Mouse (Mus musculus): Measurements from ENCODE around the gene Arhgef18. TPM values are rescaled to one million over a fixed set of nuclear protein-coding genes. Genes with fewer than 3 reads are reported as not detected.

Gene Arhgef18
- polyA plus RNA-seq, 1 experiment: 34.0 TPM

DNA sequence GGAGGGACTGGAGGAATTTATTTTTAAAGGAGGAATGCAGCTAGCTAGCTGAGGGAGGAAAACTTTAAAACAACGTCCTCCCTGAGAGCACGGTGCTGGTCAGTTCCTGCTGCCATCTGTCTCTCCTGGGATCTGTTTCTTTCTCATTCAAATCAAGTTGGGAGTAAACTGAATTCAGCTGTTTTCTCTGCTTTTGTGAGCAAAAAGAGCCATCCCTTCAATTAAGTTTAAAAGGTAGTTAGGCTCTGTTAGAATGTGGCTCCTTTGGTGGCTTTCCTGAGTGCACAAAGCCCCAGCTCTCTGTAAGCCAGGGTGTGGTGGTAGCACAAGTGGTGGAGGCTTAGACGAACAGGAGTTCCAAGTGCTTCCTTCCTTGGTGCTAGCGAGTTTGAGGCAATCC, 2.4 kb downstream of the Arhgef18 start:
- DNase-seq (ENCODE audit: low spot score): no peak

DNA sequence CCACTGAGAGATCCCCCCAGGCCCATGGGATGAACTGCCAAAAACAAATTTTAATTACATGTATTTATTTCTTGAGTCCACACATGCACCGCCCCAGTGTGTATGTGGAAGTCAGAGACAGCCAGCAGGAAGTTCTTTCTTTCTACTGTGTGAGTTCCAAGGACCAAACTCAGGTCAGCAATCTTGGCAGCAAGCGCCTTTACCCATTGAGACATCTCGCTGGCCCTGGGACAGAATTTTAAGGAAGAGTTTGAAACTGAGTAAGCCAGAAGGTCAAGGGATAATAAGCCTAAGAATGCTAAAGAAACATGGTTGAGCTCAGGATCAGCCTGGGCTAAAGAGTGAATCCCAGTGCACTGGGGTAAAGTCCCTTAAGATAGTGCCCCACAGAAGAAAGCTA, 4.8 kb downstream of the Arhgef18 start:
- DNase-seq (ENCODE audit: low spot score): no peak

DNA sequence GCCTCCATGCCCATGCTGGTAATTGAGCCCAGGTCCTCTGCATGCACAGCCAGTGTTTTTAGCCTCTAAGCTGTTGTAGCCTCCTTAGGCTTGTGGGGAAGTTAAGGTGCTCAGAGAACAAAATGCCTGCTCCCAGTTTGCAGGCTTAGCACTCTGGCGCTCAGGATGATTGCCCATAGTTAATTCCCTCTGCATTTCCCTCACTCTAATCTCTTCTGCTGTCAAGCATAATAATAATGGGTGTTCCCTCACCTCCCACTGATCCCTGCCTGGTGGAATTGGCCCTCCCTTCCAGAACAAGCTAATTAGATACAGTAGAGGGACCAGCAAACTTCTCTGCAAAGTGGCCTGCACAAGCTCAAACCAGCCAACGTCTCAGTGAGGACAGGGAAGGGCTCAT, 7.7 kb downstream of the Arhgef18 start:
- no peak for DNase-seq (ENCODE audit: low spot score)

DNA sequence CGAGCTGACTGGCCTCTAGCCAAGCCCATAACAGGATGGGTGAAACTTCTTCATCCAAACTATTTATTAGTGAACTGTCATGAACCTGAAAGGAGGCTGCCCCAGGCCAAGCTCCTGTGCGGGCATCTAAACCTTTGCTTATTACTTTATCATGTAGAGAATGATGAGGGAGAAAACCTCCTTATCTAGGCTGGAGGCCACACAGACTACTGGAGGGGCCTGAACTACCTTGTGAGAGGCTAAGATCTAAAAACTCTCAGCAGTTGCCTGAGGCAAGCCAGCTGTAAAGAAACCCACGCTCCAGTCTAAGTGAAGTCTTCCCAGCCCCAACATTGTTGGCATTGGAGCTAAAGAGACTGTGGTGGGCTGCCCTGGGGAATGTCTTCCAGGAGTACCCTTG, 14.6 kb downstream of the Arhgef18 start:
- DNase-seq (ENCODE audit: low spot score): no peak

DNA sequence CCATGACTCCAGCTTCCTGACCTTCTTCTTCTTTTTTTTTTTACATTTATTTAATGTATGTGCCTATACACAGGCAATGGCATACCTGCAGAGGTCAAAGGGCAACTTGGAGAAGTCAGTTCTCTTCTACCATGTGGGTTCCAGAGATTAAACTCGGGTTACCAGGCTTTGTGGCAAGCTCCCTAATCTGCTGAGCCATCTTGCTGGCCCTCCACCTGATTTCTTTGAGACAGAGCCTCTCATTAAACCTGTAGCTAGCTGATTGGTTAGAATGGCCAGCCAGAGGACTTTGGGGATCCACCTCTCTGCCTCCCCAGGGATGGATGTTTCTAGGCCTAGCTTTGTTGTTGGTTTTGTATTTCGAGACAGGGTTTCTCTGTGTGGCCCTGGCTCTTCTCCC, 18.3 kb downstream of the Arhgef18 start:
- DNase-seq (ENCODE audit: low spot score): no peak

DNA sequence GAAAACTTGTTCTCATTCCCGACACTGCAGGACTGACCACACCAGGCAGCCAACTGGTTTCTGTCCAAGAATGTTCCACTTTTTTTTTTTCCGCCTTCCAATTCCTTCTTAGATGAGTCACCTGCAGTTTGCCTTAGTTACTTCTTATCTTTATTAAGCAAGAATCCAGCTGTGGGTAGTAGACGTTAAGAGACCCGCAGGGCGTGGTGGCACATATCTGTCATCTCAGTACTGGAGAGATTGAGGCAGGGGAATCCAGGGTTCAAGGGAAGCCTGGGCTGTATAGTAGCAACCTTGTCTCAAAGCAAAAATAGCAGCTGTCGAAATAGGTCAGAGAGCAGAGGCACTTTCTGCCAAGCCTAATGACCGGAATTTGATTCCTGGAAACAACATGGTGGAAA, 19.1 kb downstream of the Arhgef18 start:
- no peak for DNase-seq (ENCODE audit: low spot score)

DNA sequence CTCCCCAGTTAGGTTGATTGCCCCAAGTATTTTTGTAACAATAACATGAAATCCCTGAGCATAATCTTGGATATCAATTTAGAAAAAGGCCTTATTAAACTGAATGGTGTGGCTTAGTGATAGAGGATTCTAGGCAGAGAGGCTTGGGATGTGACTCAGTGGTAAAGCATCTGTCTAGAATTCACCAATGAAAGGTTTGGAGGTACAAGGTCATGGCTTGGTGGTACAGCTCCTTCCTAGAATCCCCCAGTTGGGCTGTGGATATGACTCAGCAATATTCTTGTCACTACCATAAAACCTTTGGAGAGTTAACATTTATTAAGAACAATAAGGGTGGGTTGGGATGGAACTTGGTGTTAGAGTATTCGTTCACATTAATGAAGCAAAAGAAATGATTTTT, 20.0 kb downstream of the Arhgef18 start:
- DNase-seq (ENCODE audit: low spot score): no peak

DNA sequence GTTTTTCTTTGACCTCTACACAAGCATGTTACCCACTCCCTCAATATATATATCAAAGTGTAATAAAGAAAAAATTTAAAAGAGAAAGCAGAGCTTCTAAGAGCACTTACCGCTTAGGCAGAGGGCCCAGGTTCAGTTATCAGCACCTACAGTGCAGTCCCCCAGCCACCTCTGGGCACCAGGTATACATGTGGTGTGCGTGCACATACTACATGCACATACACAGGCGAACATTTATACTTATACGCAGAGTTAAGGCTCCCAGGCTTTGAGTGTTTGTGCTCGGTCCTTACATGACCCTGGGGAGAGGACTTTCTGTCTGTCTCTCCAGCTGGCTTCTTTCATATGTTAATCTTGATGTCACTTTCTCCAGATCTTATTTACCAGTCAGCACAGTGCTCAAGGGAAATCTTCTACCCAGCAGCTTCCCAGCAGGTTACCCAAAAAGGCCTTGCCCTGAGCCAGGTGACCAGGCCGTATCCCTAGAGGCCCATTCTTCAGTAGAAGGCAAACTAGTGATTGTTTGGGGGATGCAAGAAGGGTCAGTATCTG, 21.9 kb downstream of the Arhgef18 start:
- DNase-seq (ENCODE audit: low spot score): no peak

DNA sequence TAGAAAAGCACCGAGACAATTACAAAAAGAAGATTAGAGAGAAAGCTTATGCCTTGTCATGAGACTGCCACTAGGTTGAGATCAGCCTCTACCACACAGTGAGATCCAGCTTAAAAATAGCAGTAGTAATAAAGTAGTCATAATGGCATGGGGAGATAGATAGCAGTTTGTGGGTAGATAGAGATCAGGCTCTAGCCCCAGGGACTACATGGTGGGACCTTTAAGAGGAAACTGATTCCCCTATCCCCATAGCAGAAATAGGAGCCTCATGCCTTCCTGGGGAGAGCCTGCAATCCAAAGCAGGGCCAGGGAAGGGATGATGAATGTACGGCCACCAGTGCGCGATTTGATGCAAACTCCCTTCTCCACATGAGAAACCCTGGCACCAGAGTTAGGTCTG, 22.5 kb downstream of the Arhgef18 start:
- no peak for DNase-seq (ENCODE audit: low spot score)

DNA sequence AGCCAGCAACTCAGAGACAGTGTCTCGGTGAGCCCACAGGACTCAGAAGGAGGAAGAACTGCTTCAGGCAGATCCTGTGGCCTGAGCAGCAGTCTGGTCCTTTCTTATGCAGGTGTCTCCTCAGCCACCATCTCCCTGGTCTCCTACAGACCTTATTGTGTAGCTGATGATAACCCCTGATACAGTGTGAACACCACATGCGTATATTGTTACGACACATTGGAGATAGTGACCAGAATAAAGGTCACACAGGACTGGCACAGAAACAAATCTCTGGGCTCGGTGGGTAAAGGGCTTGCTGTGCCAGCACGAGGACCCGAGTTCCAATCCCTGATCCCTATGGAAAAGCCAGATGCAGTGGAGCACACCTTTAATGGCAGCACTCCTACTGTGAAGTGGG, 22.9 kb downstream of the Arhgef18 start:
- no peak for DNase-seq (ENCODE audit: low spot score)

DNA sequence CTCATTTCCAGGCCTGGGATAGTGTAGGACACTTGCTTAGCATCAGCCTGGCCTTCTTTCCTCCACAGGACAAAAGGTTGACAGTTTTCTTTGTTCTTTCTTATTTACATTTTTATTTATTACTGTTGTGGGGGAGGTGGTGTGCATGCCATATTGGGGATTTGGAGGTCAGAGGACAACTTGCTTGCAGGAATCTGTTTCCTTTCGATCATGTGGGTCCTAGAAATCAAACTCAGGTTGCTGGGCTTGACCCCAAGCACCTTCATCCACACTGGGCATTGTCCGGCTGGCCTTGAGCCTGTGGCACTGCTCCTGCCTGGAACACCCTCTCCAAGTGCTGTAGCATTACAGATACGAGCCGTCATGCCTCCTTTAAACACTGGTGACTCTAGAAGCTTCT, 24.0 kb downstream of the Arhgef18 start:
- no peak for DNase-seq (ENCODE audit: low spot score)

DNA sequence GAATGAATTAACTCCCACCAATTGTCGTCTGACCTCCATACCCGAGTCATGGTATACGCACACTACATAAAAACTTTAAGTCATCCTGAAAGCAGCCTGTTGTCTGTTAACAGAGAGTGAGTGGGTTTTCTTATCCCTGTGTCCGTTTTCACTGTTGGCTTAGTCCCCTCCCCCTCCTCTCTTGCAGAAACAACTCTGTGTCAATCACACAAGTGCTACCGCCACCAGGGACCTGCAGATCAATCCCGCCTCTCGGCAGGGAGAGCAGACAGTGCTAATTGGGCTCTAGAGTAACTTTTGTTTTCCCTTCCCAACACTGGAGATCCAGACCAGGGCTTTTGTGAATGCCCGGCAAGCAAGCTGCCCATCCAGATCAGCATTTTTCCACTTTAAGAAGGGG, 24.6 kb downstream of the Arhgef18 start:
- DNase-seq (ENCODE audit: low spot score): no peak

DNA sequence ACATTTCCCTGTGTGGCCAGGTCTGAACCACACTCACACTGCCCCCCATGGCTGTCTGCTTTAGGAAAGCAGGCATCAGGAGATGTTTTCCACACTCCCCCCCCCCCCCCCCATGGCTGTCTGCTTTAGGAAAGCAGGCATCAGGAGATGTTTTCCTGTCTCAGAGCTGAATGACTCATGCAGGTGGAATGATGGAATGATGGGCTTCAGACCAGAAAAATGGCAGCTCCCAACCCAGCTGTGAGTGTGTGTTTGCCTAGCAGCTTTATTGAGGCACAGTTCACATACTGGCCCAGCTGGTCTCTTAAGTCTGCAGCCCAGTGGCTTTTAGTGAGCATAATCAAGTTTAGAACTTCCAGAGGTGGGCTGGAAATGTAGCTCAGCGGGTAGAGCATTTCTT, 25.3 kb downstream of the Arhgef18 start:
- no peak for DNase-seq (ENCODE audit: low spot score)

DNA sequence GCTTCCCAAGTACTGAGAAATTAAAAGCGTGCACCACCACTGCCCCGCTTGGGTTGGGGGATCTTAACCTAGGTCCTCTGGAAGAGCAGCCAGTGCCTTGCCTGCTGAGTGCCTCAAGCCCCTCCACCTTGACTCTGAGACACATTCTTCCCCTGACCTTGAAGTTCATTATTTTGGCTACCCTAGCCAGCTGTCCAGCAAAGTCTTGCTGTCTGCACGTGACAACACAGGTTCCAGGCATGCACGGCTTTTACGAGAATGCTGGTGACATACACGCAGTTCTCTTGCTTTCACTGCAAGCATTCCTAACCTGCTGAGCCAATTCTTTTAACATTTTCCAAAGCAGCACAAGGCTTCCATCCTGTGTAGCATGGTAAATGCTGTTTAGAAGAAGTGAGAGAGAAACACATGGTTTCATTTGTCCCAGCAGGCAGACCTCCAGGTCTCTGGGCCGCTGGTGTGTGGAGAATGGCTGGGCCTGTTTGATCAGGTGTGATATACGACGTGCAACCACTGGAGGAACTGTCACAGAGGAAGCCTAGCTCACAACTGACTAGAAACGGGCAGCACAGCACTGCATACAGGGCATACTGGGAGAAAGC, 27.4 kb downstream of the Arhgef18 start:
- DNase-seq (ENCODE audit: low spot score): no peak

DNA sequence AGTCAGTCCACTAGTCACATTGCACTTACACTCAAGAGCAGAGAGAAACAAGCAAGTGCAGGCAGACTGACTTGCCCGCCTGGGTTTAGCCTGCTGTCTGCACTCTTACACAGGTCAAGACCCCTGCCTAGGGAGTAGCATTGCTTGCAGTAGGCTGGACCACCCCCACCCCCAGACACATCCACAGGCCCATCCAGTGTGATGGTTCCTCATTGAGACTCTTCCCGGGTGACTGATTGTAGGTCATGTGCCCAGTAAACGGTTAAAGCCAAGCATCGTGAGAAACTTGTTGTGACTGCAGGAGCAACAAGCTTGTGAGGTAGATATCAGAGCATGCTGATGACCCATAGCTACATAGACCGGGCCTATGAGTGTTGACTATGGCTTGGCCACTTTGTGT, 28.7 kb downstream of the Arhgef18 start:
- no peak for DNase-seq (ENCODE audit: low spot score)

DNA sequence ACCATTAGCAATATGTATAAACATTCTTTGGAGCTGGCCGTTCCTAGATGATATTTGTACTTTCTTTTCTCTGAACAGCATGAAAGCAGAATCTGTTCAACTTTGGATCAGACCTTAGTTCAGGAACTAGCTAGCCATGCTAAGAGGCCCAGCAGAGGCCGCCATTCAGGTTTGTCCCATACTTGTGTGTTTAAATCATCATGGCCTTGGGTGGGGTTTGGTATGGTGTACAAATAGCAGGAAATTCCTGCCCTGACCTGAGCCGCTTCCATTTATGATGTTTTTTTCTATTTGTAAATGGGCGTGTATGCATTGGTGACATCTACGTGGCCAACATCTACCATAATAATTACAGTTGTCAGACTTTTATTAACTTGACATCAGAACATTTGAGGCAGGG, 32.4 kb downstream of the Arhgef18 start:
- no peak for DNase-seq (ENCODE audit: low spot score)

DNA sequence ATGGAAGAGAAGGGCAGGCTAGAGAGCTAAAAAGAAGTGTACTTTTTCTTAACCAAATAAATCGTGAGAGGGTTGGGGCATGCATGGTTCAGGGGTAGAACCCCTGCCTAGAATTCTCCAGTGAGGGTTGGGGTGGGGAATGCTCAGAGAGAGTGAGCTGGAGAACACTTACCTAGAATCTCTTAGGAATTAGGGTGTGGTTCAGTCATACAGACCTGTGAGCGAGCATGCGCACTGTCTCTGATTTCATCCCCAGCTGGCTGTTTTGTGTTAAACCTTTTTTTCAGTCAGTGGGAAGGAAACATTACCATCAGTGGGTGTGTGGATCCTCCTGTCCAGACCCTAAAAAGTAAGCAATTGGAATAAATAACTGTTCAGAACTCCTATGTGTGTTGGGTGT, 33.4 kb downstream of the Arhgef18 start:
- no peak for DNase-seq (ENCODE audit: low spot score)

DNA sequence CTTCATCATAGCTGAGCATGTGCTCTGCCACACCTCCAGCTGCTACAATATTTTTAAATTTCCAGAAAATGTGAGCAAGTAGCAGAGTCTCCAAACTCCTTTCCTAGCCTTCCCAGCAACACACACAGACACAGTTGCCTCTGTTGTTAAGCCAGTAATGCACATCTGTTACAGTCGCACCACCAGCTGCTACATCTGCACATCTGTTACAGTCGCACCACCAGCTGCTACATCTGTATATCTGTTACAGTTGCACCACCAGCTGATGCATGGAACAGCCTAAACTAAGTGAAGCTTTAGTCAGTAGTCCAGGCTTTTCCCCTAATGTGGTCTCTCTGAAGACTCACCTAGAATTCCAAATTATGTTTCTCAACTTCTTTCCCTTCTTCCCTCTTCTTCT, 35.6 kb downstream of the Arhgef18 start:
- DNase-seq (ENCODE audit: low spot score): no peak

DNA sequence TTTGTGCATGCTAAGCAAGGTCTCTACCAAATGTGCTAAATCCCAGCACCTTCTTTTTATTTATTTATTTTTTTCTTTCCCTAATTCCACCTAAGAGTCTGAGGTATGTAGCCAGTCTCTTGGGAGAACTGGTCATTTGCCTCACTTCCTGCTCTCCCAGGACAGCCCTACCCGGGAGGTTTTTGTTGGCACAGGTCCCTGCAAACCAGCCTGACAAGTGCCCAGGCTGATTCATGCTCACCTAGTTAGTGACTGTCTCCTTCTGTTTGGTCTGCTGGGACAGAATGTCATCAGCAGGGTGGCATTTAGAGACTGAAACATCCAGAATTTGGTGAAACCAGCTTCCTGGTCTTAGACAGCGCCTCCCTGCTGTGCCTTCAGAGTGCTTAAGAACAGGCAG, 37.2 kb downstream of the Arhgef18 start:
- DNase-seq (ENCODE audit: low spot score): no peak

DNA sequence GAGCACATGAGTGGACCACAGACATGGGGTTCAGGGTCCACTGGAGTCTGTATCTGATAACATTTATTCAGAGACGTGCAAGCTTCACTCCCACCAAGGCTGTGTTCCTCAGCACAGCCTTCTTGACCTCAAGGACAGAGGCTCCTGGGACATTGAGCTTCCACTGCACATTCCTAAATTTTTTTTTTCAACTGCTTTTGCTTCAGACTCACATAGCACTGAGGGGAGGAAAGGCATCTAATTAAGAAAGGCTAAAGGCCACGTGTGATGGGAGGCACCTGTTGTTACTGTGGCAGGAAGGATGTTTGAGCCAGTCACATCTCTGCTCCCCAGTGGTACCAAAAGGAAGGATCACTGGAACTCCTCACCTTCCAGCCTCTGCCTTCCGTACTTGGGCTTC, 38.3 kb downstream of the Arhgef18 start:
- no peak for DNase-seq (ENCODE audit: low spot score)

DNA sequence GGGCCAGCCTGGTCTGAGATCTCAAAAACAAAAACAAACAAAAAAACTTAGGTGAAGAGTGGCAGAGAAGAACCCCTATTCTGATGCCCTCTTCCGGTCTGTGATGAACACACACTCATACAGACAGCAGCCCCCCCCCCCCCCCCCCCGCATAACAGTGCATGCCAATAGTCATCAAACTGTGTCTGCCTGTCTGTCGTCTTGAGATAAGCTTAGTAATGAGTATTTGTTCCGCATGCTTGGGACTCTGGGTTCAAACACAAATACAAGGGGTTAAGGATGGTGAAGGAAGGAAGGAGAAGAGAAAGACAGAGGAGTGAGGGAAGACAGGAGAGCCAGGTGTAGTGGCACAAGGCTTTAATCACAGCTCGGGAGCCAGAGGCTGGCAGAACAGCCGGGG, 43.7 kb downstream of the Arhgef18 start:
- DNase-seq (ENCODE audit: low spot score): no peak

DNA sequence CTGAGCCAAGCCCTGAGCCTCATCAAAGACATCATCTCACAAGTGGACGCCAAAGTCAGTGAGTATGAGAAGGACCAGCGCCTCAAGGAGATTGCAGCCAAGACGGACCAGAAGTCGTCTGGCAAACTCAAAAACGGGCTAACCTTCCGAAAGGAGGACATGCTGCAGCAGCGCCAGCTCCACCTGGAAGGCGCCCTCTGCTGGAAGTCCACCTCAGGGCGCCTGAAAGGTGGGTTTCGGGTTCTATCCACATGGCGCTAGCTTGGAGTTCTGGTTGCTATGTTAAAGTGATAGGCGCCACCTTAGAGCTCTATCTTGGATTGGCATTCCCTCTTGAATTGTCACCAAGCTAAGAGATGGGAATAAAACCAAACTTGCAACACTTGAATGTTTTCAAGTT, 46.7 kb downstream of the Arhgef18 start:
- DNase-seq (ENCODE audit: low spot score): no peak

DNA sequence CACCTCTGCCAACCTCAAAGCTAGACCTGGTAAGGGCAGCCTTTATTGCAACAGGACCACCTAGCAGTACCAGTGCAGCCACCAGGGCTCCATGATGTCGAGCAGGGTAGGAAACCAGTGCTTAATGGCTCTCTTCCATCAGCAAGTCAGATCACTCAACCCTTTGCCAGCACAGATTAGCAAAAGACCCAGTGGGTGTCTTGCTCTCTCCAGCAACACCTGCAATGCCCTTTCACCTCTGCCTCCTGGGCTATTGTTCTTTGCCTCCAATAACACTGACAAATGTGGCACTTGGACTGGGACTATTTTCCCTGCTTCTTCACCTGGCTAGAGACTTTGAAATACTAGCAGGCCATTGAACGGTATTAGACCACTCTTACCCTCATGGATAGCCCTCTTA, 56.4 kb downstream of the Arhgef18 start:
- no peak for DNase-seq (ENCODE audit: low spot score)

DNA sequence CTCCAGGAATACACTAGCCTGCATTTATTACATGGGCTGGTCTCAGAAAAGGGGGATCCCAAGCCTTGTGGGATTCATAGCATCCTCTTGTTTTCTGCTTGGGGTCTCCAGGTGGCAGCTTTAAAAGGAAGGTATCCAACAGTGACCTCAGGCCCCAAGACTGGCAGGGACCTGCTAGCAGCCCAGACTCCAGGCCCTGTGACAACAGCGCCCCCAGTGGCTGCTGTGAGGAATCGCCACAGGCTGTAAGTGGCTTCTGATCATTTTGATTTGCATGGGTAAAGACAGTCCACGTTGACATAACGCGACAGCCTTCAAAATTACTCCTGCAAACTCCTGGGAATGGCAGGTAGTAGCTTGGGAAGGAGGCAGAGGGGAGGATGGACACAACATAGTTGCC, 57.9 kb downstream of the Arhgef18 start:
- no peak for DNase-seq (ENCODE audit: low spot score)
